Mouse (Mus musculus) cortical plate, adult 2 months (tissue): ENCODE measurements at regions not wholly inside any gene's neighbourhood (a gene's known extent, or its start where the extent isn't known, plus 50 kb on each side); places are given as distances from the start of the nearest gene placed in this dataset.

Source experiments
- CTCF ChIP-seq: fragments of 200-500 bp; IDR thresholded peaks from 2 replicates; pipeline ENCODE4 v1.5.1; 2011; ENCODE audit warnings: mild to moderate bottlenecking, control low read depth, low read length; ENCODE audit not compliant: insufficient read depth; ENCODE audit errors: extremely low read depth
- POLR2A ChIP-seq: fragments of 200-500 bp; IDR thresholded peaks from 2 replicates; pipeline ENCODE4 v1.6.1; 2011; ENCODE audit warnings: mild to moderate bottlenecking, low read length, control low read depth; ENCODE audit not compliant: insufficient read depth; ENCODE audit errors: extremely low read depth

DNA sequence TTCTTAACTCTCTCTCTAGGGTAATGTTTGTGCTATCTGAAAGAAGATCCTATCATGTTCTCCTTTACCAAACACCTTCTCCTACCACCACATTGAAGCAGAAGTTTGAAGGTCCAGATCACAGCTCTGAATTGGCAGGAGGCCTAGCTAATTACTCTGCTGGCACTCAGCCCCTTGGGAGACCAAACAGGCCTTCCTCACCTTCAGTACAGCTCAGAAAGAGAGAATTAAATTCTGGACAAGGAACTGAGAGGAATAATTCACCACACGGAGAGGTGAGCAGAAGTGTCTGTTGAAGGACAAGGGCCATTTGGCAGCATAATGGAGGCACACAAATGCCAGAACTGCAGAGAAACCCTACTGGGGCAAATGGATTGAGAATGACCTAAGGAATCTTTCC, 334.6 kb downstream of the Olfr1505 start:
- TF ChIP-seq CTCF (no peak), POLR2A (no peak)
